Mouse (Mus musculus) erythroblast, embryonic 14.5 days (primary cell): ENCODE measurements around the gene Rtn4rl2.

Experiments used
- GATA1 ChIP-seq: IDR thresholded peaks from 2 replicates; pipeline ENCODE4 v1.6.1; 2012; ENCODE audit warnings: low read length, inconsistent platforms, mixed read lengths
- TAL1 ChIP-seq: IDR thresholded peaks from 3 replicates; pipeline ENCODE4 v1.6.1; 2012; ENCODE audit warnings: low read length, inconsistent platforms, mixed read lengths

- TF ChIP-seq GATA1: no peak
- no peak for TF ChIP-seq TAL1
These were observed 5.9 kb downstream of the Rtn4rl2 start for GRCm38 (mm10) chr2:84880590-84880989.
